Mouse (Mus musculus): Measurements from ENCODE around the gene Cuzd1. TPM values are rescaled to one million over a fixed set of nuclear protein-coding genes. Genes with fewer than 3 reads are reported as not detected.

Cuzd1 gene
- polyA plus RNA-seq, 1 experiment from 2014 or later = not detected

Other genes starting within 250 kb of the Cuzd1 start
- not detected in 2 replicates for gene 4933402N03Rik, start 176.0 kb downstream of the Cuzd1 start, polyA plus RNA-seq (2015; fragmentation: Nextera tagmentation; extraction: Ambion mirVana)
- gene 5430419D17Rik, start 147.9 kb downstream of the Cuzd1 start, polyA plus RNA-seq (2015; fragmentation: Nextera tagmentation; extraction: Ambion mirVana) = 0.03 TPM in 1 of 2 replicates, not detected in the other
- not detected in 2 replicates for gene Fam24b, start 7.2 kb upstream of the Cuzd1 start, polyA plus RNA-seq (2015; fragmentation: Nextera tagmentation; extraction: Ambion mirVana)
- not detected in 2 replicates for gene Fam24a, start 11.6 kb upstream of the Cuzd1 start, polyA plus RNA-seq (2015; fragmentation: Nextera tagmentation; extraction: Ambion mirVana)
- 21.9 and 24.2 TPM in 2 replicates for gene 2310057M21Rik, start 40.5 kb upstream of the Cuzd1 start, polyA plus RNA-seq (2015; fragmentation: Nextera tagmentation; extraction: Ambion mirVana)
- 33.7 TPM in 2 replicates for gene Pstk, start 48.8 kb upstream of the Cuzd1 start, polyA plus RNA-seq (2015; fragmentation: Nextera tagmentation; extraction: Ambion mirVana)
- 15.9 and 17.3 TPM in 2 replicates for gene Ikzf5, start 88.2 kb upstream of the Cuzd1 start, polyA plus RNA-seq (2015; fragmentation: Nextera tagmentation; extraction: Ambion mirVana)
- gene Acadsb, start 88.3 kb upstream of the Cuzd1 start, polyA plus RNA-seq (2015; fragmentation: Nextera tagmentation; extraction: Ambion mirVana) = 114 and 122 TPM in 2 replicates
- 0.20 and 0.92 TPM in 2 replicates for gene Hmx3, start 220.6 kb upstream of the Cuzd1 start, polyA plus RNA-seq (2015; fragmentation: Nextera tagmentation; extraction: Ambion mirVana)
- 0.93 and 1.1 TPM in 2 replicates for gene Hmx2, start 226.5 kb upstream of the Cuzd1 start, polyA plus RNA-seq (2015; fragmentation: Nextera tagmentation; extraction: Ambion mirVana)
- 190 and 192 TPM in 2 replicates for gene Bub3, start 237.9 kb upstream of the Cuzd1 start, polyA plus RNA-seq (2015; fragmentation: Nextera tagmentation; extraction: Ambion mirVana)

Measured in forebrain, embryonic 15.5 days (tissue).